Mouse (Mus musculus) lung, adult 2 months (tissue): ENCODE measurements around the gene Aasdhppt. TPM values are rescaled to one million over a fixed set of nuclear protein-coding genes. Genes with fewer than 3 reads are reported as not detected.

Source experiments
- DNase-seq: peaks from one replicate; pipeline ENCODE4 v3.0.0; 2022
- H3K4me1 ChIP-seq: fragments of 200-500 bp; 2 replicates; pipeline ENCODE4 v1.6.1; 2011; ENCODE audit warnings: low read length; ENCODE audit not compliant: control insufficient read depth, insufficient read depth
- H3K4me3 ChIP-seq: fragments of 200-500 bp; replicated peaks from 2 replicates; pipeline ENCODE3; 2011; ENCODE audit warnings: low read depth, mild to moderate bottlenecking, control low read depth, low read length; ENCODE audit errors: extremely low read depth
- CTCF ChIP-seq: fragments of 200-500 bp; IDR thresholded peaks from 2 replicates; pipeline ENCODE4 v1.5.1; 2011; ENCODE audit warnings: mild to moderate bottlenecking, low read length, control low read depth; ENCODE audit not compliant: insufficient read depth
- POLR2A ChIP-seq: fragments of 200-500 bp; IDR thresholded peaks from 2 replicates; pipeline ENCODE4 v1.6.1; 2011; ENCODE audit warnings: low read depth, mild to moderate bottlenecking, control low read depth, low read length, borderline replicate concordance; ENCODE audit errors: extremely low read depth
- WGBS: fragments of 180-500 bp; shearing (Covaris S2); methylation state at CpG from one replicate; pipeline ENCODE4 v1.1.7; 2018; 5-methylcytosine and 5-hydroxymethylcytosine counted together
- polyA plus RNA-seq: library from polyadenylated mRNA; depleted of rRNA; stranded (reverse); fragments of >200 nt; gene quantifications from 2 replicates; pipeline ENCODE4 v1.2.3, GENCODE M21; 2012; rRNA removed

The Aasdhppt gene
- polyA plus RNA-seq, 1 experiment = 2.3 TPM

DNA sequence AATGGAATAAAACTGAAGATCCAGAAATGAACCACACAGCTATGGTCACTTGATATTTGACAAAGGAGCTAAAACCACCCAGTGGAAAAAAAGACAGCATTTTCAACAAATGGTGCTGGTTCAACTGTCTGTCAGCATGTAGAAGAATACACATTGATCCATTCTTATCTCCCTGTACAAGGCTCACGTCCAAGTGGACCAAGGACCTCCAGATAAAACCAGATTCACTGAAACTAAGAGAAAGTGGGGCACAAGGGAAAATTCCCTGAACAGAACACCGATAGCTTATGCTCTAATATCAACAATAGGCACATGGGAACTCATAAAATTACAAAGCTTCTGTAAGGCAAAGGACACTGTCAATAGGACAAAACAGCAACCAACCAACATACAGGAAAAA, 8.8 kb downstream of the Aasdhppt start:
- Histone ChIP-seq H3K4me1 (no peaks in the 10 kb centered on the region), H3K4me3 (no peak overlapping the region)
- TF ChIP-seq CTCF = no peak
- TF ChIP-seq POLR2A = no peak
- no peak for DNase-seq
- 85% methylated on average over 2 of the region's 2 CpGs for WGBS

GRCm38 (mm10) chr9:4283850-4284249, 25.4 kb downstream of the Aasdhppt start:
- no peaks in the 10 kb centered on the region for H3K4me1 ChIP-seq
- no peak for DNase-seq
- TF ChIP-seq CTCF (no peak), POLR2A (no peak)
- WGBS = 37% methylated on average over 3 of the region's 3 CpGs
- no peak overlapping the region for H3K4me3 ChIP-seq

GRCm38 (mm10) chr9:4266881-4267280, 42.4 kb downstream of the Aasdhppt start:
- Histone ChIP-seq H3K4me3 (no peak overlapping the region), H3K4me1 (no peaks in the 10 kb centered on the region)
- no peak for DNase-seq
- no peak for TF ChIP-seq CTCF
- TF ChIP-seq POLR2A = no peak
- WGBS = 94% methylated on average over 3 of the region's 3 CpGs

DNA sequence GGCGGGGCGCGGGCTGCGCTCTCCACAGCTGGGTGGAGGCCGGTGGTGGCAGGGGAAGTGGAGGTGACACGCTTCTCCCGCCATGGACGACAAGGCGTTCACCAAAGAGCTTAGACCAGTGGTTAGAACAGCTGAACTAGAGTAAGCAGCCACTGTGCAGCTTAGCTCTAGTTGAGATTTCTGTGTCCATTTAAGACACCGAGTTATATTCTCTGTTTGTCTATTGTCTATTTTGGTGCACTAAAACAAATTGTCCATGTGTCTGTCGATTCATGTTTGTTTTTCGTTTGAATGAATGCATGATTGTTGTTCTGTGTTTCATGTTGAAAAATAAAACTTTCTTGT, 48.6 kb downstream of the Aasdhppt start:
- 52% methylated on average over 12 of the region's 12 CpGs for WGBS
- H3K4me3 ChIP-seq = no peak overlapping the region
- TF ChIP-seq CTCF (no peak), POLR2A (no peak)

DNA sequence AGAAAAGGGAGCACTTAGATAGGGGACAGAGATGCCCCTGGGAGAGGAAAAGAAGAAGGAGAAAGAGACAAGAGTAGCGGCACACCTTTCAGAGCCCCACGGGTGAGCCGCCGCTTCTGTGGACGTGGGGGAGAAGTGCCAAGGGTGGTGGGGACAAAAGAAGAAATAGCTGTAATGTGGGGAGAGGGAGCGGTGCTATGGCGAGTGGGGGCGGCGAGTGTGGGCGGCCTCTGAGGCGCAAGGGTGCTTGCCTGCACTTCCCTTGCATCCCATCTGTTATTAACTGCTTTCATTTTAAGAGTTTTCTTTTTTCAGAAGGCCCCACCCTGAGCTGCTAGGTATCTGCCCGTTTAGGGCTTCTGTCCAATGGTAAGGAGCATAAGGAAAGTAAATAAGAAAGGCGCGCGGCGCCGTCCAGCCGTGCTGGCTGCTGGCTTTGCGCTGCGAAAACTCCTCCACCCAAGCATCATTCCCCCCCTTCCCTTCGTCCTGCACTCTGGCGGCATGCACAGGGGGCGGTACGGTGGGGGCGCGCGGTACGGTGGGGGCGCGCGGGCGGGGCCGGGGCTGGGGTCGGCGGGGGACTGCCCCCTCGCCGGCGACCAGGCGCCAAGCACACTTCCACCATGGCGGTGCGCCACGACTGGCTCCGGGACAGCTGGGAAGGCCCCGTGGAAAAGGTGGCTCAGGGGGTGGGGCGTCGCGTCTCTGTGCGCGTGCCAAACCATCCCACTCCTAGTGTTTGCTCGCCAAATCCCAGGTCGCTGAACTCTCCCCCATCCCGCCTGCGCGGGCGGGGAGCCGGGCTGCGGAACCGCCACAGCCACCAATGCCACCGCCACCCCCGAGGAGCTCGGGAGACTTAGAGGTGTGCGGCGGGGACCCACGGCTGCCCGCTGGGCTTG, 49.2 kb downstream of the Aasdhppt start:
- no peak for DNase-seq
- Histone ChIP-seq H3K4me3 (no peak overlapping the region), H3K4me1 (no peaks in the 10 kb centered on the region)
- TF ChIP-seq CTCF (no peak), POLR2A (no peak)
- 45% methylated on average over 65 of the region's 65 CpGs for whole genome bisulfite sequencing

More for the DNA sequence above, 48.6 kb downstream of the Aasdhppt start:
- H3K4me1 ChIP-seq = no peaks in the 10 kb centered on the region
- DNase-seq = no peak

DNA sequence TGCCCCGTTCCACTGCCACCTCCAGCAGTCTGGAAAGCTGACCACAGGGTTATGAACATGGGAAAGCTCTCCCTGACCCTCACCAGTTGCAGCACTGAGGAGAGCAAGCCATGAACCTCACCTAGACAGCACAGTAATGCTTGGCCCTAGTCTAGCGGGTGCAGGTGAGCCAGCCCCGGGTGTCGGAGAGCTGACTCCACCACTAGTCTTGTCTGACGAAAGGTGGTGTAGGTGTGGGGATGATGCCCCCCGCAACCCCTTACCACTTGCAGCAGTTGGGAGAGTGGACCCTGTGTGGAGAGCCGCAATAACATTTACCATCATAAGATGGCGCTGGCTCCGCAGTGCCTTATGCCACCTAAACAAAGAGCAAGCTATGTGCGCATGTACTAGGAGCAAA, 50.2 kb downstream of the Aasdhppt start:
- no peak for TF ChIP-seq CTCF
- TF ChIP-seq POLR2A = no peak
- no peak for DNase-seq
- no peaks in the 10 kb centered on the region for H3K4me1 ChIP-seq
- 91% methylated on average over 10 of the region's 10 CpGs for WGBS
- H3K4me3 ChIP-seq = no peak overlapping the region

Other genes starting within 250 kb of the Aasdhppt start
- 0.35 and 0.38 TPM in 2 replicates for gene Kbtbd3, start 362 bp upstream of the Aasdhppt start, polyA plus RNA-seq
- gene Msantd4, start 67.1 kb upstream of the Aasdhppt start, polyA plus RNA-seq = 2.4 and 5.4 TPM in 2 replicates